Mouse (Mus musculus) hindlimb bud, embryonic 11.5 days (tissue): Measurements from ENCODE around the gene Glmp.
"Not testable (repeated sequence)": the region's sequence is repeated elsewhere in the genome, so short reads cannot be mapped to it uniquely, and the experiment has no call there.

Experiments
- DNase-seq: peaks from one replicate; pipeline ENCODE4 v3.0.0-alpha.2; 2012; ENCODE audit warnings: low read depth, low spot score; ENCODE audit errors: extremely low spot score

Gene Glmp

GRCm38 (mm10) chr3:88375750-88376626, 51.2 kb downstream of the Glmp start:
- DNase-seq: not testable (repeated sequence)

GRCm38 (mm10) chr3:88376644-88377043, 51.8 kb downstream of the Glmp start:
- not testable (repeated sequence) for DNase-seq

GRCm38 (mm10) chr3:88378599-88378998, 53.8 kb downstream of the Glmp start, which contains the start of gene Bglap2:
Gene Bglap2, minus strand, starts transcription at chr3:88378699.
- not testable (repeated sequence) for DNase-seq
